Mouse (Mus musculus) erythroblast, embryonic 14.5 days (primary cell): Measurements from ENCODE around the gene Gm49661.

Experiments used
- GATA1 ChIP-seq: IDR thresholded peaks from 2 replicates; pipeline ENCODE4 v1.6.1; 2012; ENCODE audit warnings: low read length, inconsistent platforms, mixed read lengths
- TAL1 ChIP-seq: IDR thresholded peaks from 3 replicates; pipeline ENCODE4 v1.6.1; 2012; ENCODE audit warnings: low read length, inconsistent platforms, mixed read lengths

GRCm38 (mm10) chr8:84973079-84973478 is 3.8 kb upstream of the Gm49661 start:
- TF ChIP-seq TAL1 (no peak), GATA1 (no peak)
